15 mouse cellular contexts compared by ENCODE assay signal in the genomic region with DNA sequence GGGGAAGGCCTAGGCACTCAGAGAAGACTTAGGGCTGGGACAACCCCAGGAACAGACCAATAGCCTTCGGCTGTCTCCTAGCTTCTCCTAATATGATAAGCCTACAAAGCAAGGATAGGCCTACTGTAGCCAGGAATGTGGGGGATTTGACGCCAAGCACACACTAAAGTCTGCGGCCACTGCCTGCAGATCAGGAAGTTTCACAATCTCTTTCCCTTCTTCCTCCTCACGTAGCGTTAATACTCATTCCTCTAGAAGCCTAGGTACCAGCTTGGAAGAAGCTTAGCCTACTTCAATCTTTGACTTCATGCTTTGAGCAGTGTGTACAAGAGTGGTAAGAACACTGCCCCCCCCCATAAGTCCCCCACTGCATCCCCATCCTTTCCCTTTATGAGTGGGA. TPM values are rescaled to one million over a fixed set of nuclear protein-coding genes. Genes with fewer than 3 reads are reported as not detected.
"Had no signal": no experiment of that assay in that cellular context is flagged by ENCODE, and none has a peak within 500 bp of the region (broad histone marks: within the 10 kb centered on the region; RNA-seq: fewer than 3 reads in every experiment).

No protein-coding gene starts in this region.

- H3K9me3 ChIP-seq: liver, embryonic 15.5 days; midbrain, embryonic 13.5 days had no signal

- H3K4me1 ChIP-seq: liver, embryonic 15.5 days; megakaryocyte, embryonic 14.5 days had no signal

- H3K36me3 ChIP-seq: liver, embryonic 15.5 days; midbrain, embryonic 13.5 days had no signal

- H3K27ac ChIP-seq: liver, embryonic 15.5 days; midbrain, embryonic 13.5 days; stomach, postnatal 0 days had no signal

- DNase-seq: kidney, adult 2 months; kidney, postnatal 14 days; left cerebral cortex, postnatal 4 days; lung, adult 2 months; lung, postnatal 36 days; thymus, adult 2 months; thymus, postnatal 25 days had no signal

- H3K4me3 ChIP-seq: liver, embryonic 15.5 days; megakaryocyte, embryonic 14.5 days; midbrain, embryonic 13.5 days had no signal

- H3K4me2 ChIP-seq: liver, embryonic 11.5 days; liver, embryonic 15.5 days; midbrain, embryonic 13.5 days had no signal

- ATAC-seq: intestine, embryonic 16.5 days; lung, postnatal 0 days; midbrain, embryonic 13.5 days had no signal

- H3K9ac ChIP-seq: liver, embryonic 15.5 days; midbrain, embryonic 13.5 days had no signal

RNA-seq across cellular contexts. Expression of gene Kcnk12, which starts 7.1 kb away (rescaled TPM):
- polyA plus RNA-seq: intestine, embryonic 16.5 days; kidney, adult 2 months; urinary bladder, adult 2 months had no signal
